Comparison of ENCODE assay signal across 8 mouse cellular contexts in the genomic region with DNA sequence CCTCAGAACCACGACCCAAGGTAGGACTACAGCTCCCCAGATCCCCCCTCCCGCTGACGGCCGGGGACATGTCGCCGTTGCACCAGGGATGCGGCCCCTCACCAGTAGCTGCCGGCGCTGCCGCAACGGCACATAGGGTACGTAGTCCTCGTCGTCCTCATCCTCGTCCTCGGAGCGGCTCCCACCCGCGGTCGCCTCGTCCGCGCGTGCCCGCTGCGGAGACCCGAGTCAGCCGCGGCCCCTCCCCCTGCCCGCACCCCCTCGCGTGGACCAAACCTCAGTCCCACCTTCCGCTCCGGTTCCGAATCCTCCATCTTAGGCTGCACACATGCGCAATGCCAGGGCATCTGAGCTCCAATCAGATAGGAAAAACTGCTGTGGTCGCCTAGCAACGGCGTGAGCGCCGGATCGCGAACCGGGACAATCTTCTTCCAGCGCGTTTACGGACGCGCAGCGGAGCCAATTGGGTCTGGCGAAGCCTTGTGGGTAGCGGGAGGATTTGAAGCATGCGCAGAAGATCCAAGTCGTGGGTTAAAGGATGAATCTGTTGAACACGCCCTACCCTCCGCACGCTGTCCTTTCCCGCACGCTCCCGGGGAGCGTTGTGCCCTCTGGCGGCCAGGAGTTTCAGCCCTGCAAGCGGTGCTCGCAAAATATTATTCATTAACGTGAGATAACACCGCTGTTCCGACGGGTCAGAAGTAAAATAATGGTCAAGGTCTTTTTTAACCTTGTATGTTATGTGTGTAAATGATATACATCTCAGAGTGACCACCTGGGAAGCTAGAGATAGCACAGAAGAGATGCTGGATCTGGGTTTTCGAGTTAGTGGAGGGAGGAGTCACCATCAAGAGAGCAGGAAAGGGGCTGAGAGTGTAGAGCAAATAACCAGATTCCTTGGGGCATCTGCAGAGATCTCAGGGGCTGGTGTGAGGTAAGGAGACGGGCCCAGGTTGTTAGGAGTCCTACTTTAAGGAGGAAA. TPM values are rescaled to one million over a fixed set of nuclear protein-coding genes. Genes with fewer than 3 reads are reported as not detected.
DNase-seq lines count a peak whose midpoint lies in the region; ATAC-seq and TF ChIP-seq lines count a peak whose summit lies in the region.

A gene (minus strand): TSS at position 465 of the 982 bp plus-strand sequence.

- peak; percentile 92 for ATAC-seq in erythroid progenitor cell, adult 5-6 weeks (replicated peaks; ENCODE audit: low FRiP score, poor library complexity, severe bottlenecking)
- ATAC-seq in heart, embryonic 12.5 days (ENCODE audit: insufficient number of reproducible peaks, low FRiP score), result peak; percentile 96
- ATAC-seq in kidney, postnatal 0 days (replicated peaks; ENCODE audit: low FRiP score, low read depth), result peak; percentile 93
- peak; percentile 96 for ATAC-seq in liver, embryonic 11.5 days (replicated peaks; ENCODE audit: low FRiP score)
- ATAC-seq in stomach, embryonic 14.5 days (ENCODE audit: insufficient number of reproducible peaks, insufficient read depth, low FRiP score, low read depth), result peak; percentile 97

- peak within 1 kb of the TSS; percentile 95 for H3K4me3 ChIP-seq in heart, embryonic 12.5 days
- peak within 1 kb of the TSS; percentile 89 for H3K4me3 ChIP-seq in kidney, postnatal 0 days (replicated peaks; ENCODE audit: low read depth, low read length)
- peak within 1 kb of the TSS; percentile 96 for H3K4me3 ChIP-seq in liver, embryonic 11.5 days (ENCODE audit: low read depth, low read length)
- peak within 1 kb of the TSS; percentile 84 for H3K4me3 ChIP-seq in stomach, embryonic 14.5 days (ENCODE audit: low read depth, low read length)

- no peaks in the 10 kb centered on the region for H3K9me3 ChIP-seq in heart, embryonic 12.5 days (replicated peaks)
- no peaks in the 10 kb centered on the region for H3K9me3 ChIP-seq in kidney, postnatal 0 days (replicated peaks; ENCODE audit: low read length)
- no peaks in the 10 kb centered on the region for H3K9me3 ChIP-seq in liver, embryonic 11.5 days (ENCODE audit: control insufficient read depth, low read length)
- H3K9me3 ChIP-seq in stomach, embryonic 14.5 days (ENCODE audit: control insufficient read depth, low read depth, low read length), result no peaks in the 10 kb centered on the region

- peak; percentile 97 for TF ChIP-seq CTCF in kidney, postnatal 0 days (IDR thresholded peaks at IDR 0.05; ENCODE audit: low read depth)

- peak within 1 kb of the TSS; percentile 81 for H3K9ac ChIP-seq in heart, embryonic 12.5 days
- peak within 1 kb of the TSS; percentile 77 for H3K9ac ChIP-seq in kidney, postnatal 0 days (ENCODE audit: low read depth, low read length)
- peak within 1 kb of the TSS; percentile 77 for H3K9ac ChIP-seq in liver, embryonic 11.5 days (ENCODE audit: low read depth, low read length)
- peak within 1 kb of the TSS; percentile 72 for H3K9ac ChIP-seq in stomach, embryonic 14.5 days (replicated peaks; ENCODE audit: low read depth, low read length)

- H3K36me3 ChIP-seq in heart, embryonic 12.5 days, result peaks cover 72% of the 10 kb centered on the region
- H3K36me3 ChIP-seq in kidney, postnatal 0 days (ENCODE audit: insufficient read depth, low read length), result peaks cover 51% of the 10 kb centered on the region
- H3K36me3 ChIP-seq in liver, embryonic 11.5 days (ENCODE audit: control insufficient read depth, insufficient read depth, low read length), result peaks cover 42% of the 10 kb centered on the region
- H3K36me3 ChIP-seq in stomach, embryonic 14.5 days (ENCODE audit: control insufficient read depth, insufficient read depth, low read length), result peaks cover 65% of the 10 kb centered on the region

- DNase-seq in CD4-positive helper T cell, adult 2 months (ENCODE audit: low read depth, low spot score), result peak; percentile 100
- DNase-seq in brain, embryonic 18.5 days (ENCODE audit: low read depth, low spot score), result peak; percentile 98
- peak; percentile 99 for DNase-seq in kidney, postnatal 0 days (ENCODE audit: low spot score)
- peak; percentile 95 for DNase-seq in liver, embryonic 11.5 days (ENCODE audit: low spot score)
- DNase-seq in naive thymus-derived CD4-positive, alpha-beta T cell, adult 2 months (ENCODE audit: low read depth), result peak; percentile 100

- WGBS in heart, embryonic 12.5 days, result under 1% methylated on average over 70 of the region's 70 CpGs
- WGBS in kidney, postnatal 0 days, result under 1% methylated on average over 70 of the region's 70 CpGs
- WGBS in liver, embryonic 11.5 days, result 1% methylated on average over 70 of the region's 70 CpGs
- under 1% methylated on average over 70 of the region's 70 CpGs for WGBS in stomach, embryonic 14.5 days

- no peaks in the 10 kb centered on the region for H3K27me3 ChIP-seq in heart, embryonic 12.5 days (replicated peaks)
- no peaks in the 10 kb centered on the region for H3K27me3 ChIP-seq in kidney, postnatal 0 days (ENCODE audit: insufficient read depth, low read length)
- no peaks in the 10 kb centered on the region for H3K27me3 ChIP-seq in liver, embryonic 11.5 days (replicated peaks; ENCODE audit: control insufficient read depth, insufficient read depth, low read length)
- no peaks in the 10 kb centered on the region for H3K27me3 ChIP-seq in stomach, embryonic 14.5 days (ENCODE audit: control insufficient read depth, insufficient read depth, low read length)

- H3K27ac ChIP-seq in heart, embryonic 12.5 days (ENCODE audit: poor library complexity, severe bottlenecking), result peak within 1 kb of the TSS; percentile 53
- H3K27ac ChIP-seq in kidney, postnatal 0 days, result peak within 1 kb of the TSS; percentile 31; the same call in 1 of the 2 replicates
- H3K27ac ChIP-seq in liver, embryonic 11.5 days (ENCODE audit: low read depth, low read length), result peak within 1 kb of the TSS; percentile 41
- H3K27ac ChIP-seq in stomach, embryonic 14.5 days (ENCODE audit: low read length), result peak within 1 kb of the TSS; percentile 28; the same call in 1 of the 2 replicates

- peak within 1 kb of the TSS; percentile 90 for H3K4me2 ChIP-seq in heart, embryonic 12.5 days
- H3K4me2 ChIP-seq in kidney, postnatal 0 days (ENCODE audit: low read length), result peak within 1 kb of the TSS; percentile 93
- H3K4me2 ChIP-seq in liver, embryonic 11.5 days, result peak within 1 kb of the TSS; percentile 82
- H3K4me2 ChIP-seq in stomach, embryonic 14.5 days (replicated peaks; ENCODE audit: low read depth, low read length), result peak within 1 kb of the TSS; percentile 67

- peaks cover 12% of the 10 kb centered on the region for H3K4me1 ChIP-seq in heart, embryonic 12.5 days (replicated peaks)
- H3K4me1 ChIP-seq in kidney, postnatal 0 days (replicated peaks; ENCODE audit: insufficient read depth, low read length), result no peaks in the 10 kb centered on the region; the same call in 1 of the 2 replicates
- peaks cover 19% of the 10 kb centered on the region for H3K4me1 ChIP-seq in liver, embryonic 11.5 days (replicated peaks; ENCODE audit: control insufficient read depth, insufficient read depth, low read length)
- H3K4me1 ChIP-seq in stomach, embryonic 14.5 days (ENCODE audit: control insufficient read depth, insufficient read depth, low read length), result peaks cover 11% of the 10 kb centered on the region

RNA-seq across cellular contexts. Expression of the gene that starts here (rescaled TPM):
- total RNA-seq in erythroid progenitor cell, adult 5-6 weeks (2015; ENCODE audit: low replicate concordance), result 5.8 and 5.9 TPM in 2 replicates
- 9.1 and 28.7 TPM in 2 replicates for total RNA-seq in erythroid progenitor cell, adult 5-6 weeks (2017; ENCODE audit: low replicate concordance)
- 30.8 and 34.8 TPM in 2 replicates for polyA plus RNA-seq in heart, embryonic 12.5 days (2016; fragmentation: Nextera tagmentation; extraction: Ambion mirVana)
- polyA plus RNA-seq in kidney, postnatal 0 days (2015; fragmentation: Nextera tagmentation; extraction: Ambion mirVana), result 60.1 and 60.3 TPM in 2 replicates
- 62.9 and 64.6 TPM in 2 replicates for polyA plus RNA-seq in liver, embryonic 11.5 days (2014; fragmentation: Nextera tagmentation; extraction: Ambion mirVana)
- polyA plus RNA-seq in stomach, embryonic 14.5 days (2014; fragmentation: Nextera tagmentation; extraction: Ambion mirVana), result 61.5 and 67.6 TPM in 2 replicates

Comparison
In these comparisons a context has a peak if more than half of its experiments do, and no peak if none do; other contexts are left out.
1. Peak in every context shown above with its lines: DNase-seq, ATAC-seq, H3K4me3 ChIP-seq and H3K27ac ChIP-seq.